Mouse (Mus musculus): ENCODE measurements at regions not wholly inside any gene's neighbourhood (a gene's known extent, or its start where the extent isn't known, plus 50 kb on each side); places are given as distances from the start of the nearest gene placed in this dataset.
"Not testable (repeated sequence)": the region's sequence is repeated elsewhere in the genome, so short reads cannot be mapped to it uniquely, and the experiment has no call there.

- Histone ChIP-seq H3K4me1 (no peaks in the 10 kb centered on the region), H3K4me3 (no peak overlapping the region), H3K9me3 (replicated peaks) (no peaks in the 10 kb centered on the region), H3K27ac (no peak overlapping the region), H3K27me3 (ENCODE audit: low read depth, poor library complexity, severe bottlenecking) (no peaks in the 10 kb centered on the region), H3K36me3 (no peaks in the 10 kb centered on the region)
- WGBS, result 93% methylated on average over 2 of the region's 2 CpGs
- DNase-seq (ENCODE audit: low spot score), result no peak
These were observed 149.3 kb upstream of the Kctd3 start for GRCm38 (mm10) chr1:189156906-189157305.

- no peaks in the 10 kb centered on the region for H3K9me3 ChIP-seq (replicated peaks)
- DNase-seq (ENCODE audit: low spot score), result no peak
- 94% methylated on average over 2 of the region's 2 CpGs for WGBS
- H3K27ac ChIP-seq, result no peak overlapping the region
- H3K4me3 ChIP-seq, result no peak overlapping the region
- H3K4me1 ChIP-seq, result no peaks in the 10 kb centered on the region
- no peaks in the 10 kb centered on the region for H3K27me3 ChIP-seq (ENCODE audit: low read depth, poor library complexity, severe bottlenecking)
- H3K36me3 ChIP-seq, result no peaks in the 10 kb centered on the region
These were observed 146.7 kb upstream of the Kctd3 start for GRCm38 (mm10) chr1:189154376-189154775.

- Histone ChIP-seq H3K4me1 (no peaks in the 10 kb centered on the region), H3K9me3 (replicated peaks) (no peaks in the 10 kb centered on the region), H3K36me3 (no peaks in the 10 kb centered on the region), H3K4me3 (no peak overlapping the region), H3K27me3 (ENCODE audit: low read depth, poor library complexity, severe bottlenecking) (no peaks in the 10 kb centered on the region), H3K27ac (no peak overlapping the region)
- DNase-seq (ENCODE audit: low spot score), result no peak
- WGBS, result 91% methylated on average over 10 of the region's 10 CpGs
These were observed 145.5 kb upstream of the Kctd3 start for GRCm38 (mm10) chr1:189153150-189153549.

GRCm38 (mm10) chr1:189142982-189143451, 135.4 kb upstream of the Kctd3 start:
- no peaks in the 10 kb centered on the region for H3K36me3 ChIP-seq
- WGBS, result 76% methylated on average over 9 of the region's 9 CpGs
- no peak for DNase-seq (ENCODE audit: low spot score)
- no peak overlapping the region for H3K27ac ChIP-seq
- peaks cover 15% of the 10 kb centered on the region; the same call in 1 of the 2 replicates for H3K4me1 ChIP-seq
- no peaks in the 10 kb centered on the region for H3K27me3 ChIP-seq (ENCODE audit: low read depth, poor library complexity, severe bottlenecking)
- no peak overlapping the region for H3K4me3 ChIP-seq
- H3K9me3 ChIP-seq (replicated peaks), result no peaks in the 10 kb centered on the region

- Histone ChIP-seq H3K4me3 (no peak overlapping the region), H3K27ac (no peak overlapping the region), H3K4me1 (peaks cover 15% of the 10 kb centered on the region; the same call in 1 of the 2 replicates), H3K27me3 (ENCODE audit: low read depth, poor library complexity, severe bottlenecking) (no peaks in the 10 kb centered on the region), H3K9me3 (replicated peaks) (no peaks in the 10 kb centered on the region), H3K36me3 (no peaks in the 10 kb centered on the region)
- 59% methylated on average over 7 of the region's 7 CpGs for WGBS
- DNase-seq (ENCODE audit: low spot score), result no peak
These were observed 134.9 kb upstream of the Kctd3 start for GRCm38 (mm10) chr1:189142551-189142950.

GRCm38 (mm10) chr1:189141694-189142093, 134.1 kb upstream of the Kctd3 start:
- no peaks in the 10 kb centered on the region for H3K36me3 ChIP-seq
- H3K4me1 ChIP-seq, result peaks cover 15% of the 10 kb centered on the region; the same call in 1 of the 2 replicates
- H3K27me3 ChIP-seq (ENCODE audit: low read depth, poor library complexity, severe bottlenecking), result no peaks in the 10 kb centered on the region
- no peak overlapping the region for H3K27ac ChIP-seq
- 89% methylated on average over 9 of the region's 9 CpGs for WGBS
- no peak for DNase-seq (ENCODE audit: low spot score)
- H3K9me3 ChIP-seq (replicated peaks), result no peaks in the 10 kb centered on the region
- no peak overlapping the region for H3K4me3 ChIP-seq

- no peak overlapping the region for H3K4me3 ChIP-seq
- no peaks in the 10 kb centered on the region for H3K9me3 ChIP-seq (replicated peaks)
- no peaks in the 10 kb centered on the region for H3K36me3 ChIP-seq
- H3K27me3 ChIP-seq (ENCODE audit: low read depth, poor library complexity, severe bottlenecking), result no peaks in the 10 kb centered on the region
- H3K27ac ChIP-seq, result no peak overlapping the region
- 86% methylated on average over 7 of the region's 7 CpGs for WGBS
- 0 out of 2 replicates have a peak, but pooled peaks cover 5% of the 10 kb centered on the region for H3K4me1 ChIP-seq
- no peak for DNase-seq (ENCODE audit: low spot score)
These were observed 129.2 kb upstream of the Kctd3 start for GRCm38 (mm10) chr1:189136731-189137385.

- H3K27ac ChIP-seq, result no peak overlapping the region
- no peaks in the 10 kb centered on the region for H3K27me3 ChIP-seq (ENCODE audit: low read depth, poor library complexity, severe bottlenecking)
- no peak overlapping the region for H3K4me3 ChIP-seq
- no peaks in the 10 kb centered on the region for H3K9me3 ChIP-seq (replicated peaks)
- H3K36me3 ChIP-seq, result no peaks in the 10 kb centered on the region
- H3K4me1 ChIP-seq, result 0 out of 2 replicates have a peak, but pooled peaks cover 5% of the 10 kb centered on the region
- WGBS, result 78% methylated on average over 4 of the region's 4 CpGs
- DNase-seq (ENCODE audit: low spot score), result no peak
These were observed 128.2 kb upstream of the Kctd3 start for GRCm38 (mm10) chr1:189135826-189136225.

GRCm38 (mm10) chr1:189128706-189129105, 121.1 kb upstream of the Kctd3 start:
- 90% methylated on average over 2 of the region's 2 CpGs for WGBS
- no peaks in the 10 kb centered on the region for H3K36me3 ChIP-seq
- H3K9me3 ChIP-seq (replicated peaks), result no peaks in the 10 kb centered on the region
- peaks cover 11% of the 10 kb centered on the region for H3K4me1 ChIP-seq
- no peak overlapping the region for H3K4me3 ChIP-seq
- DNase-seq (ENCODE audit: low spot score), result no peak
- no peak overlapping the region for H3K27ac ChIP-seq
- H3K27me3 ChIP-seq (ENCODE audit: low read depth, poor library complexity, severe bottlenecking), result no peaks in the 10 kb centered on the region

- not testable (repeated sequence) for H3K27ac ChIP-seq; H3K27me3 ChIP-seq (ENCODE audit: low read depth, poor library complexity, severe bottlenecking); DNase-seq (ENCODE audit: low spot score); H3K4me3 ChIP-seq; H3K36me3 ChIP-seq; H3K9me3 ChIP-seq (replicated peaks)
- H3K4me1 ChIP-seq, result peaks cover 11% of the 10 kb centered on the region
- 70% methylated on average over 5 of the region's 5 CpGs for WGBS
These were observed 120.6 kb upstream of the Kctd3 start for GRCm38 (mm10) chr1:189128246-189128645.

GRCm38 (mm10) chr1:189127367-189127766, 119.7 kb upstream of the Kctd3 start:
- peaks cover 11% of the 10 kb centered on the region for H3K4me1 ChIP-seq
- no peaks in the 10 kb centered on the region for H3K36me3 ChIP-seq
- no peaks in the 10 kb centered on the region for H3K9me3 ChIP-seq (replicated peaks)
- H3K4me3 ChIP-seq, result no peak overlapping the region
- WGBS, result 56% methylated on average over 5 of the region's 5 CpGs
- no peak overlapping the region for H3K27ac ChIP-seq
- DNase-seq (ENCODE audit: low spot score), result no peak
- no peaks in the 10 kb centered on the region for H3K27me3 ChIP-seq (ENCODE audit: low read depth, poor library complexity, severe bottlenecking)

GRCm38 (mm10) chr1:189119941-189120735, 112.5 kb upstream of the Kctd3 start:
- WGBS, result 93% methylated on average over 6 of the region's 6 CpGs
- Histone ChIP-seq H3K4me3 (no peak overlapping the region), H3K9me3 (replicated peaks) (no peaks in the 10 kb centered on the region), H3K27me3 (ENCODE audit: low read depth, poor library complexity, severe bottlenecking) (no peaks in the 10 kb centered on the region), H3K36me3 (no peaks in the 10 kb centered on the region), H3K27ac (no peak overlapping the region), H3K4me1 (no peaks in the 10 kb centered on the region)
- no peak for DNase-seq (ENCODE audit: low spot score)

GRCm38 (mm10) chr1:189119005-189119404, 111.4 kb upstream of the Kctd3 start:
- WGBS, result 76% methylated on average over 1 of the region's 1 CpGs
- not testable (repeated sequence) for H3K9me3 ChIP-seq (replicated peaks); H3K4me3 ChIP-seq; H3K27ac ChIP-seq; H3K27me3 ChIP-seq (ENCODE audit: low read depth, poor library complexity, severe bottlenecking); H3K36me3 ChIP-seq; H3K4me1 ChIP-seq; DNase-seq (ENCODE audit: low spot score)
